In the genomic region with DNA sequence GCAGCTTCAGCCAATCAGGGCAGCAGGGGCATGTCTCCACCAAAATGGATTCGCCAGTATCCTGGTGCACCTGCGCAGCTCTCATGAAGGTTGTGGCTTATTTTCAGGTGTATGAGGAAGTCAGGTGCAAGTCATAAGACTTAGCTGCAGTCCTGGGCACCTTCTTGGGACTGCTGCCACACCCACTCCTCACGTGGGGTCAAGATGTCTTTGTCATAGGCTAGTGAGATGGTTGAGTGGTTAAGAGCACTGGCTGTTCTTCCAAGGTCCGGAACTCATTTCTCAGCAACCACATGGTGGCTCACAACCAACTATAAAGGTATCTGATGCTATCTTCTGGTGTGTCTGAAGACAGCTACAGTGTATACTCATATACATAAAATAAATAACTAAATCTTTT, we compare ENCODE assay signal across 8 mouse cellular contexts. TPM values are rescaled to one million over a fixed set of nuclear protein-coding genes. Genes with fewer than 3 reads are reported as not detected.
DNase-seq lines count a peak whose midpoint lies in the region; ATAC-seq and TF ChIP-seq lines count a peak whose summit lies in the region.
"Not testable (repeated sequence)": the region's sequence is repeated elsewhere in the genome, so short reads cannot be mapped to it uniquely, and the experiment has no call there.

No protein-coding gene starts in this region.

- not testable (repeated sequence) for H3K27me3 ChIP-seq in ES-Bruce4 (ENCODE audit: control insufficient read depth, insufficient read depth, low read length, poor library complexity, severe bottlenecking); kidney, embryonic 16.5 days (ENCODE audit: insufficient read depth, low read length); liver, embryonic 14.5 days (ENCODE audit: control insufficient read depth, insufficient read depth, low read length); midbrain, postnatal 0 days (ENCODE audit: insufficient read depth, low read length)

- TF ChIP-seq POLR2A in ES-Bruce4 (IDR thresholded peaks at IDR 0.05; ENCODE audit: insufficient read depth, low read length): not testable (repeated sequence)

- not testable (repeated sequence) for H3K9me3 ChIP-seq in ES-Bruce4 (replicated peaks; ENCODE audit: control insufficient read depth, insufficient read depth, low read length, poor library complexity, severe bottlenecking); kidney, embryonic 16.5 days (ENCODE audit: low read length); liver, embryonic 14.5 days (ENCODE audit: control insufficient read depth, low read length); midbrain, postnatal 0 days (ENCODE audit: low read length)

- H3K4me2 ChIP-seq in kidney, embryonic 16.5 days (replicated peaks; ENCODE audit: low read depth, low read length): 0 out of 2 replicates have a peak overlapping the region, but pooled peaks have one; percentile 87
- H3K4me2 ChIP-seq in liver, embryonic 14.5 days (ENCODE audit: low read depth): peak overlapping the region; percentile 99; the same call in 1 of the 2 replicates
- not testable (repeated sequence) for H3K4me2 ChIP-seq in midbrain, postnatal 0 days (ENCODE audit: low read depth, low read length, poor library complexity, severe bottlenecking)

- H3K4me1 ChIP-seq in ES-Bruce4 (ENCODE audit: control insufficient read depth, insufficient read depth, low read length); midbrain, postnatal 0 days (ENCODE audit: insufficient read depth, low read length): not testable (repeated sequence)
- H3K4me1 ChIP-seq in kidney, embryonic 16.5 days (ENCODE audit: insufficient read depth, low read length): peaks cover 18% of the 10 kb centered on the region
- peaks cover 7 to 21% of the 10 kb centered on the region in 2 experiments; a peak in 3 of 4 replicates for H3K4me1 ChIP-seq in liver, embryonic 14.5 days (replicated peaks; ENCODE audit: control insufficient read depth in 2 of 2, insufficient read depth in 2 of 2, low read length in 1 of 2)

- 53% methylated on average over 4 of the region's 4 CpGs for WGBS in kidney, embryonic 16.5 days
- 50% methylated on average over 4 of the region's 4 CpGs for WGBS in liver, embryonic 14.5 days (ENCODE audit: insufficient replicate concordance)
- 64% methylated on average over 4 of the region's 4 CpGs for WGBS in midbrain, postnatal 0 days

- ATAC-seq in kidney, embryonic 16.5 days (ENCODE audit: low FRiP score, low TSS enrichment): 0 out of 2 replicates have a peak, but pooled peaks have one; percentile 36
- ATAC-seq in liver, embryonic 14.5 days (ENCODE audit: insufficient read depth); midbrain, postnatal 0 days (ENCODE audit: low FRiP score): not testable (repeated sequence)

- H3K4me3 ChIP-seq in ES-Bruce4 (ENCODE audit: low read depth, low read length): peak overlapping the region; percentile 18
- H3K4me3 ChIP-seq in kidney, embryonic 16.5 days (ENCODE audit: low read length); liver, embryonic 14.5 days (ENCODE audit: insufficient read depth in 1 of 2, low read depth in 2 of 2, low read length in 2 of 2); midbrain, postnatal 0 days (ENCODE audit: low read depth, low read length): not testable (repeated sequence)

- TF ChIP-seq EP300 in ES-Bruce4 (IDR thresholded peaks at IDR 0.05; ENCODE audit: insufficient read depth, low read depth, low read length); liver, embryonic 14.5 days (IDR thresholded peaks at IDR 0.05; ENCODE audit: low read depth): not testable (repeated sequence)

- H3K9ac ChIP-seq in ES-Bruce4 (ENCODE audit: low read depth, poor library complexity, severe bottlenecking): 0 out of 2 replicates have a peak overlapping the region, but pooled peaks have one; percentile 95
- H3K9ac ChIP-seq in kidney, embryonic 16.5 days (replicated peaks; ENCODE audit: low read length); liver, embryonic 14.5 days (replicated peaks); midbrain, postnatal 0 days (replicated peaks; ENCODE audit: low read length, poor library complexity, severe bottlenecking): not testable (repeated sequence)

- H3K36me3 ChIP-seq in ES-Bruce4 (ENCODE audit: control insufficient read depth, insufficient read depth, low read length, poor library complexity, severe bottlenecking); kidney, embryonic 16.5 days (ENCODE audit: insufficient read depth, low read length); liver, embryonic 14.5 days (replicated peaks; ENCODE audit: control insufficient read depth, insufficient read depth, low read depth); midbrain, postnatal 0 days (ENCODE audit: insufficient read depth, low read length): not testable (repeated sequence)

- not testable (repeated sequence) for H3K27ac ChIP-seq in ES-Bruce4 (ENCODE audit: insufficient read depth, low read length); kidney, embryonic 16.5 days (ENCODE audit: low read length); liver, embryonic 14.5 days; midbrain, postnatal 0 days (ENCODE audit: low read depth, low read length)

- peak; percentile 64 for DNase-seq in 416B (ENCODE audit: low read depth)
- DNase-seq in ZHBTc4 (ENCODE audit: low read depth, low spot score): peak; percentile 74
- DNase-seq in kidney, adult 11 months: peak; percentile 91
- peak; percentile 86 to 87 for DNase-seq in kidney, postnatal 36 days
- DNase-seq in liver, embryonic 14.5 days (ENCODE audit: low read depth in 3 of 3, low spot score in 3 of 3); midbrain, postnatal 0 days (ENCODE audit: low spot score): not testable (repeated sequence)

- TF ChIP-seq CTCF in ES-Bruce4 (IDR thresholded peaks at IDR 0.05; ENCODE audit: low read depth, low read length); liver, embryonic 14.5 days (IDR thresholded peaks at IDR 0.05; ENCODE audit: low read depth): not testable (repeated sequence)
- peak; percentile 22 for TF ChIP-seq CTCF in midbrain, postnatal 0 days (IDR thresholded peaks at IDR 0.05)

RNA-seq across cellular contexts. Expression of gene Anapc7, which starts 0.8 kb away (rescaled TPM):
- polyA plus RNA-seq in ES-Bruce4 (2011; ENCODE audit: insufficient read depth, insufficient read length, low read depth, missing spikeins): 41.7 and 41.9 TPM in 2 replicates
- 56.5 and 56.8 TPM in 2 replicates for polyA plus RNA-seq in kidney, embryonic 16.5 days (2015; fragmentation: Nextera tagmentation; extraction: Ambion mirVana)
- 9.5 and 13.2 TPM in 2 replicates for polyA plus RNA-seq in liver, embryonic 14.5 days (2012; rRNA removed)
- polyA plus RNA-seq in liver, embryonic 14.5 days (2014; fragmentation: Nextera tagmentation; extraction: Ambion mirVana): 9.0 TPM in 2 replicates
- total RNA-seq in midbrain, postnatal 0 days (2014; rRNA removed): 29.3 and 34.3 TPM in 2 replicates
- polyA plus RNA-seq in midbrain, postnatal 0 days (2015; fragmentation: Nextera tagmentation; extraction: Ambion mirVana): 42.8 and 43.5 TPM in 2 replicates

RNA-seq across cellular contexts. Expression of gene Arpc3, which starts 29.0 kb away (rescaled TPM):
- polyA plus RNA-seq in ES-Bruce4 (2011; ENCODE audit: insufficient read depth, insufficient read length, low read depth, missing spikeins): 289 and 303 TPM in 2 replicates
- 140 and 154 TPM in 2 replicates for polyA plus RNA-seq in kidney, embryonic 16.5 days (2015; fragmentation: Nextera tagmentation; extraction: Ambion mirVana)
- polyA plus RNA-seq in liver, embryonic 14.5 days (2012; rRNA removed): 146 and 180 TPM in 2 replicates
- 36.3 and 38.5 TPM in 2 replicates for polyA plus RNA-seq in liver, embryonic 14.5 days (2014; fragmentation: Nextera tagmentation; extraction: Ambion mirVana)
- total RNA-seq in midbrain, postnatal 0 days (2014; rRNA removed): 162 and 188 TPM in 2 replicates
- 134 and 137 TPM in 2 replicates for polyA plus RNA-seq in midbrain, postnatal 0 days (2015; fragmentation: Nextera tagmentation; extraction: Ambion mirVana)

RNA-seq across cellular contexts. Expression of gene Fam216a, which starts 48.5 kb away (rescaled TPM):
- polyA plus RNA-seq in ES-Bruce4 (2011; ENCODE audit: insufficient read depth, insufficient read length, low read depth, missing spikeins): 57.0 and 58.5 TPM in 2 replicates
- 60.1 and 66.0 TPM in 2 replicates for polyA plus RNA-seq in kidney, embryonic 16.5 days (2015; fragmentation: Nextera tagmentation; extraction: Ambion mirVana)
- polyA plus RNA-seq in liver, embryonic 14.5 days (2012; rRNA removed): 14.1 and 18.1 TPM in 2 replicates
- polyA plus RNA-seq in liver, embryonic 14.5 days (2014; fragmentation: Nextera tagmentation; extraction: Ambion mirVana): 17.1 and 23.0 TPM in 2 replicates
- total RNA-seq in midbrain, postnatal 0 days (2014; rRNA removed): 131 and 139 TPM in 2 replicates
- polyA plus RNA-seq in midbrain, postnatal 0 days (2015; fragmentation: Nextera tagmentation; extraction: Ambion mirVana): 156 and 160 TPM in 2 replicates

RNA-seq across cellular contexts. Expression of gene Gpn3, which starts 49.0 kb away (rescaled TPM):
- polyA plus RNA-seq in ES-Bruce4 (2011; ENCODE audit: insufficient read depth, insufficient read length, low read depth, missing spikeins): 69.3 and 71.9 TPM in 2 replicates
- polyA plus RNA-seq in kidney, embryonic 16.5 days (2015; fragmentation: Nextera tagmentation; extraction: Ambion mirVana): 72.8 and 78.0 TPM in 2 replicates
- 27.6 and 40.8 TPM in 2 replicates for polyA plus RNA-seq in liver, embryonic 14.5 days (2012; rRNA removed)
- polyA plus RNA-seq in liver, embryonic 14.5 days (2014; fragmentation: Nextera tagmentation; extraction: Ambion mirVana): 60.5 and 63.9 TPM in 2 replicates
- total RNA-seq in midbrain, postnatal 0 days (2014; rRNA removed): 20.8 and 37.9 TPM in 2 replicates
- 41.8 and 44.4 TPM in 2 replicates for polyA plus RNA-seq in midbrain, postnatal 0 days (2015; fragmentation: Nextera tagmentation; extraction: Ambion mirVana)
